Mouse (Mus musculus): ENCODE results near the gene Lrfn2. TPM values are rescaled to one million over a fixed set of nuclear protein-coding genes. Genes with fewer than 3 reads are reported as not detected.

Gene Lrfn2
- polyA plus RNA-seq, 1 experiment = not detected

GRCm38 (mm10) chr17:49009384-49010073 lies 77.3 kb downstream of the Lrfn2 start:
- no peaks in the 10 kb centered on the region for H3K9me3 ChIP-seq (replicated peaks; ENCODE audit: control insufficient read depth, insufficient read depth, low read length, poor library complexity, severe bottlenecking)
- TF ChIP-seq EP300 (IDR thresholded peaks at IDR 0.05; ENCODE audit: insufficient read depth, low read depth, low read length) (no peak), POLR2A (IDR thresholded peaks at IDR 0.05; ENCODE audit: insufficient read depth, low read length) (no peak), CTCF (IDR thresholded peaks at IDR 0.05; ENCODE audit: low read depth, low read length) (no peak)

GRCm38 (mm10) chr17:49013876-49014600 lies 81.9 kb downstream of the Lrfn2 start:
- H3K36me3 ChIP-seq (ENCODE audit: control insufficient read depth, insufficient read depth, low read length, poor library complexity, severe bottlenecking) = no peaks in the 10 kb centered on the region
- no peaks in the 10 kb centered on the region for H3K9me3 ChIP-seq (replicated peaks; ENCODE audit: control insufficient read depth, insufficient read depth, low read length, poor library complexity, severe bottlenecking)
- no peak overlapping the region for H3K4me3 ChIP-seq (ENCODE audit: low read depth, low read length)
- H3K27me3 ChIP-seq (ENCODE audit: control insufficient read depth, insufficient read depth, low read length, poor library complexity, severe bottlenecking) = no peaks in the 10 kb centered on the region
- no peak overlapping the region for H3K27ac ChIP-seq (ENCODE audit: insufficient read depth, low read length)
- no peak overlapping the region for H3K9ac ChIP-seq (ENCODE audit: low read depth, poor library complexity, severe bottlenecking)
- peaks cover 18% of the 10 kb centered on the region for H3K4me1 ChIP-seq (ENCODE audit: control insufficient read depth, insufficient read depth, low read length)
- TF ChIP-seq EP300 (IDR thresholded peaks at IDR 0.05; ENCODE audit: insufficient read depth, low read depth, low read length) = no peak
- no peak for TF ChIP-seq POLR2A (IDR thresholded peaks at IDR 0.05; ENCODE audit: insufficient read depth, low read length)
- TF ChIP-seq CTCF (IDR thresholded peaks at IDR 0.05; ENCODE audit: low read depth, low read length) = no peak

More at GRCm38 (mm10) chr17:49009384-49010073, 77.3 kb downstream of the Lrfn2 start:
- Histone ChIP-seq H3K27me3 (ENCODE audit: control insufficient read depth, insufficient read depth, low read length, poor library complexity, severe bottlenecking) (no peaks in the 10 kb centered on the region), H3K4me1 (ENCODE audit: control insufficient read depth, insufficient read depth, low read length) (peaks cover 6% of the 10 kb centered on the region), H3K4me3 (ENCODE audit: low read depth, low read length) (no peak overlapping the region), H3K27ac (ENCODE audit: insufficient read depth, low read length) (no peak overlapping the region), H3K36me3 (ENCODE audit: control insufficient read depth, insufficient read depth, low read length, poor library complexity, severe bottlenecking) (no peaks in the 10 kb centered on the region), H3K9ac (ENCODE audit: low read depth, poor library complexity, severe bottlenecking) (no peak overlapping the region)

GRCm38 (mm10) chr17:49015368-49015767 lies 83.2 kb downstream of the Lrfn2 start:
- no peaks in the 10 kb centered on the region for H3K9me3 ChIP-seq (replicated peaks; ENCODE audit: control insufficient read depth, insufficient read depth, low read length, poor library complexity, severe bottlenecking)
- no peak for TF ChIP-seq EP300 (IDR thresholded peaks at IDR 0.05; ENCODE audit: insufficient read depth, low read depth, low read length)
- no peak for TF ChIP-seq POLR2A (IDR thresholded peaks at IDR 0.05; ENCODE audit: insufficient read depth, low read length)
- TF ChIP-seq CTCF (IDR thresholded peaks at IDR 0.05; ENCODE audit: low read depth, low read length) = no peak
- no peak overlapping the region for H3K27ac ChIP-seq (ENCODE audit: insufficient read depth, low read length)
- no peaks in the 10 kb centered on the region for H3K36me3 ChIP-seq (ENCODE audit: control insufficient read depth, insufficient read depth, low read length, poor library complexity, severe bottlenecking)
- H3K4me3 ChIP-seq (ENCODE audit: low read depth, low read length) = no peak overlapping the region
- peaks cover 18% of the 10 kb centered on the region for H3K4me1 ChIP-seq (ENCODE audit: control insufficient read depth, insufficient read depth, low read length)
- H3K9ac ChIP-seq (ENCODE audit: low read depth, poor library complexity, severe bottlenecking) = no peak overlapping the region
- no peaks in the 10 kb centered on the region for H3K27me3 ChIP-seq (ENCODE audit: control insufficient read depth, insufficient read depth, low read length, poor library complexity, severe bottlenecking)

- H3K4me3 ChIP-seq (ENCODE audit: low read depth, low read length) = no peak overlapping the region
- H3K27ac ChIP-seq (ENCODE audit: insufficient read depth, low read length) = no peak overlapping the region
- no peaks in the 10 kb centered on the region for H3K27me3 ChIP-seq (ENCODE audit: control insufficient read depth, insufficient read depth, low read length, poor library complexity, severe bottlenecking)
- no peak overlapping the region for H3K9ac ChIP-seq (ENCODE audit: low read depth, poor library complexity, severe bottlenecking)
- TF ChIP-seq POLR2A (IDR thresholded peaks at IDR 0.05; ENCODE audit: insufficient read depth, low read length) (no peak), EP300 (IDR thresholded peaks at IDR 0.05; ENCODE audit: insufficient read depth, low read depth, low read length) (no peak), CTCF (IDR thresholded peaks at IDR 0.05; ENCODE audit: low read depth, low read length) (no peak)
- H3K9me3 ChIP-seq (replicated peaks; ENCODE audit: control insufficient read depth, insufficient read depth, low read length, poor library complexity, severe bottlenecking) = no peaks in the 10 kb centered on the region
- H3K4me1 ChIP-seq (ENCODE audit: control insufficient read depth, insufficient read depth, low read length) = peaks cover 18% of the 10 kb centered on the region
- no peaks in the 10 kb centered on the region for H3K36me3 ChIP-seq (ENCODE audit: control insufficient read depth, insufficient read depth, low read length, poor library complexity, severe bottlenecking)
Observed at GRCm38 (mm10) chr17:49016229-49016628, 84.0 kb downstream of the Lrfn2 start.

GRCm38 (mm10) chr17:49017438-49018415 lies 85.5 kb downstream of the Lrfn2 start:
- Histone ChIP-seq H3K27ac (ENCODE audit: insufficient read depth, low read length) (peak overlapping the region; percentile 60), H3K4me3 (ENCODE audit: low read depth, low read length) (no peak overlapping the region), H3K36me3 (ENCODE audit: control insufficient read depth, insufficient read depth, low read length, poor library complexity, severe bottlenecking) (no peaks in the 10 kb centered on the region), H3K9me3 (replicated peaks; ENCODE audit: control insufficient read depth, insufficient read depth, low read length, poor library complexity, severe bottlenecking) (no peaks in the 10 kb centered on the region), H3K9ac (ENCODE audit: low read depth, poor library complexity, severe bottlenecking) (no peak overlapping the region), H3K27me3 (ENCODE audit: control insufficient read depth, insufficient read depth, low read length, poor library complexity, severe bottlenecking) (no peaks in the 10 kb centered on the region), H3K4me1 (ENCODE audit: control insufficient read depth, insufficient read depth, low read length) (peaks cover 18% of the 10 kb centered on the region)
- TF ChIP-seq POLR2A (IDR thresholded peaks at IDR 0.05; ENCODE audit: insufficient read depth, low read length) (no peak), CTCF (IDR thresholded peaks at IDR 0.05; ENCODE audit: low read depth, low read length) (no peak), EP300 (IDR thresholded peaks at IDR 0.05; ENCODE audit: insufficient read depth, low read depth, low read length) (peak; percentile 86)
